Mouse (Mus musculus): ENCODE measurements around the gene Sh3bp1.

The Sh3bp1 gene

DNA sequence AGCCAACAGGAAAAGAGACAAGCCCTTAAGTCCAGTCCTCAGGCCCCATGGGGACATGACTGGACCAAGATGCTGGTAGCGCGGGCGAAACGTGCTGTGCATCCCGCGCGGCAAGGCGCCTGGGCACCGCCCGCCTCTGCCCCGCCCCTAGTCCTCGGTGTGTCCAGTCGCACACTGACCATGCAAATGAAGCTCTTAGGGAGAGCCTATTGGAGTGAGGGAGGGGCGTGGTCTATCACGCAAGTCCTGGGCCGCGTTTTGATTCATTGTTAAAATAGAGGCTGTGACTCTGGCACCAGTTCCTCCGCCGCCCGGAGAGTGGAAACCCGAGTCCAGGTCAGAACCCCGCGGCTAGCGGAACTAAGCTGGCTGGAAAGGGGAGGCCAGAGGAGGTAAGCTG lies 48.1 kb downstream of the Sh3bp1 start, which contains the start of gene Triobp:
Gene Triobp (plus strand): TSS at position 68 of the 400 bp plus-strand sequence.
- DNase-seq (ENCODE audit: low spot score): peak; percentile 52

DNA sequence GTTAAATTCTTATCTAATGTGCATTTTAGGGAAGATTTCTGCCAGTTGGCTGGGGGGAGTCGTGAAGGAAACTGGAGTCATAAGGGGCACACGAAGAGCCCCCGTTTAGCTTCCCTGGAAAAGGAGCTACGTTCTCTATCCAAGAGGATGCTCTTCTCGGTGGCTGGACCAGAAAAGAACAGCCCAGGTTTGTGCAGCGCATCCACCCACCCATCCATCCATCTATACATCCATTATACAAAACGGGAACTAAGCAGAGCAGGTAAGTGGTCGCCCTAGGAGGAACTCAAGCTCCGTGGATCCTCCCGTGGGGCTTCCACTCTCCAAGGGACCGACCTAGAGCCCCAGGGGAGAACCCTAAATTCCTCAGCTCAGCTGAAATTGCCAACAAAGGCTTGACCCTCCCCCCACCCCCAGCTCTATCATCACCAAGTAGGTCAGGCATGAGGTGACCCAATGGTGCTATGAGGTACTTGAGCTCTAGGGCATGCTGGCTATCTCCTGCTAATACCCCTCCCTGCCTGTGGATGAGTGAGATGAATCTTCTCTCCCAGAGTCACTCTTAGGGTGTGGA lies 48.7 kb downstream of the Sh3bp1 start:
- DNase-seq (ENCODE audit: low spot score): no peak

DNA sequence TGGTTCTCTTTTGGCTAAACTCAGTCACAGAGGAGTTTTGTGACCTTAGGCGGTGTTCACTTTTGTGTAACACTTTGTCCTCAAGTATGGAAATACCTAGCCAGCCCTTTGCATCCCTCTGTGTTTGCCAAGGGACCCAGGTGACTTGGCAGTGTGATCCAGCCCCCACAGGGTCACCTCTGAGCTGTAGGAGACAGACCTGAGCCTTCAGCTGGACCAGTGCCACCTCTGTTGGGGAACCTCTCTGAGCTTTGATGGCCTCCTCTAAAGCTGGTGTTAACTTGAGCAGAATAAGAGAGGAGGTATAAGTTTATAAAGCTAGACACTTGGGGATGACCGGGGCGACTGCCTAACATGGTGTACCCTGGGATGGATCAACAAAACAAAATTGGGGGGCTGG lies 49.3 kb downstream of the Sh3bp1 start:
- no peak for DNase-seq (ENCODE audit: low spot score)

DNA sequence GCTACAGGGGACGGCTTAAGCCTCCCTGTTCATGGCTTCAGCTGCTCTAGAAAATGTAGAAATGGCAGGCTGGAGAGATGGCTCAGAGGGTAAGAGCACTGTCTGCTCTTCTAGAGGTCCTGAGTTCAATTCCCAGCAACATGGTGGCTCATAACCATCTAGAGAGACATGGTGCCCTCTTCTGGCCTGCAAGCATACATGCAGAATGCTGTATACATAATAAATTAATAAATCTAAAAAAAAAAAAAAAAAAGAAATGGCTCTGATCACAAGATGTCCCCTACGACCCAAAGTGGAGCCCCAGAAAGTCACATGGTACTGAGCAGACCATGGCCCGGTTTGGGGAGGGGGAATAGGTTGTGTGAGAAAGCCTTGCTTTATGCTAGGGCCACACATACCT lies 56.1 kb downstream of the Sh3bp1 start:
- no peak for DNase-seq (ENCODE audit: low spot score)

DNA sequence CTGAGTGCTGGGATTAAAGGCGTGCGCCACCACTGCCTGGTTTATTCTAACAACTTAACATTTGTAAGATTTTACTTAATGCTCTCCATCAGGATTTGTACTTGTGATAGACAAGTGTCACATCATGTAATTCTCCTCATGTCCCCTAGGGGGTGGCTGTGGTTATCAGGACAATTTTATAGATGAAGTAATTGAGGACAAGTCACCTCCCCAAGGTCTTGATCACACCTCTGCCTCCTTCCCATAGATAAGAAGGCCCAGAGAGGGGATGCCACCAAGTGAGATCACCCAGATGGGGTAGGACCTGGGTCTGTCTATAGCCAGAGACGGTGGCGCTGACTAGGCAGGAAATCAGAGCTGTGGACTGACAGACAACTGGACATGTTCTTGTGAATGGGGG lies 56.8 kb downstream of the Sh3bp1 start:
- no peak for DNase-seq (ENCODE audit: low spot score)

DNA sequence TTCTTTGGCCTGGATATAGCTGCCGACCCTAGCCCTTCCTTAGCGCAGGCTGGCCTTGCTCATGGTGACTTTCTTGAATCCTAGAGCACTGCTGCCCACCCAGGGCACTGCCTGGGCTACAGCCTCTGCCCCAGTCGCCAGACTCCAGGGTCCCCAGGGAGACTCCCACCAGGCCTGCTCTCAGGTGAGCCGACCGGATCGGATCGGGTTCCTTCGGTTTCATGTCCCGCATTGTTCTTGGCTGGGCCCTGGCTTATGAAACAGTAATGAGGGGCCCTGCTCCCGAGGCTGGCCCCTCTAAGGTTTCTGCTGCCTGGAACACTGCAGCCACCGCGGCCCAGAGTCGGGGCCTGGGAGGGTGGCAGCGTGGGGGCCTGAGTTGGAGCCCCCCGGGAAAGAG lies 57.5 kb downstream of the Sh3bp1 start:
- no peak for DNase-seq (ENCODE audit: low spot score)

DNA sequence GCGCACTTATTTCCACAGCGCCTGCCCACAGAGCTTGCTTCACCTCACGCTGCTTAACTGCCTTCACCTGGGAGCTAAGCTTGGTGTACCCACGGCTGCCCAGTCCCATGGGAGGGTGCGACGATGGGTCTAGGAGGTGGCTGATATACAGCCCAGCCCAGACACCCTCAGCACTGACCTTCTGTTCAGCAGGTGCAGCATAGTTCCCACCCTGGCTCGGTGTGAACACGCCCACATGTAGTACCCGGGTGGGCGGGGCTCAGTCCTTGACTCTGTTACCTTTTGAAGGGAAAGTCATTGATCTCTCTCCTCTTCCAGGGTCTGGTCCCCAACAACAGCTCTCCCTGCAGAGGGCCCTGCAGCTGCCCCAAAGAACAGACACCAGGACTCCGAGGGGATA lies 60.0 kb downstream of the Sh3bp1 start:
- no peak for DNase-seq (ENCODE audit: low spot score)

DNA sequence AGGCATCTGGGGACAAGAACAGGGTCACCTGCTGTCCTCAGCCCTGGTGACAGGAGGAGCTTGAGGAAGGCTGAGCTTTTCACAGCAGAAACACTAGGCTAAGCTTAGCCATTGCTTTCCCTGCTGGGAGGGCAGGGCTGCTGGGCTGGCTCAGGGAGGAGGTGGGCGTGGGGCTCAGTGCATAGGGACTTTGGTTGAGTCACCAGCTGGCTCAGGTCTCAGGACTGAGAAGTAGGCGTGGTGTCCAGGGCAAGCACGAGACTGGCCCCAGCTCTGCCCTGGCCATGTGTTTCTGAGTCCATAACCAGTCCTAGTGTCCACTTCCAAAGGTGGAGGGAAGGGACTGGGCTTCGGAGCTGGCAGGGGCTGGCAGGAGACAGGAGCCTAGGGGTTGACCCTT lies 60.5 kb downstream of the Sh3bp1 start:
- DNase-seq (ENCODE audit: low spot score): no peak

All from ovary, postnatal 10 days (tissue).